Mouse (Mus musculus) erythroid progenitor cell, adult 5-6 weeks (primary cell): ENCODE measurements around the gene Mier1. TPM values are rescaled to one million over a fixed set of nuclear protein-coding genes. Genes with fewer than 3 reads are reported as not detected.

Experiments used
- ATAC-seq: replicated peaks from 2 replicates; pipeline ENCODE4 v1.8.0; 2016; ENCODE audit warnings: moderate number of reproducible peaks, mild to moderate bottlenecking, moderate TSS enrichment, inconsistent platforms; ENCODE audit not compliant: poor library complexity, low FRiP score, severe bottlenecking
- total RNA-seq, 2 experiments: library from RNA; stranded (forward) in 1 of 2; stranded (reverse) in 1 of 2; fragments of 150-400 nt in 1 of 2; fragments of 186-747, 209-891 nt in 1 of 2; gene quantifications; 2 replicates each; pipeline versions ENCODE4 v1.2.3 to v1.2.4; 2015 to 2017; ENCODE audit warnings: low replicate concordance in 2 of 2

The Mier1 gene
- total RNA-seq (2015; ENCODE audit: low replicate concordance) (134 and 164 TPM in 2 replicates), total RNA-seq (2017; ENCODE audit: low replicate concordance) (151 and 175 TPM in 2 replicates)

- ATAC-seq: peak; percentile 91
Observed at GRCm38 (mm10) chr4:103114184-103115111, at the start of gene Mier1, which contains the start of gene Wdr78. Gene Mier1 (plus strand): TSS chr4:103114390. Gene Wdr78 (minus strand): TSS chr4:103114555.

DNA sequence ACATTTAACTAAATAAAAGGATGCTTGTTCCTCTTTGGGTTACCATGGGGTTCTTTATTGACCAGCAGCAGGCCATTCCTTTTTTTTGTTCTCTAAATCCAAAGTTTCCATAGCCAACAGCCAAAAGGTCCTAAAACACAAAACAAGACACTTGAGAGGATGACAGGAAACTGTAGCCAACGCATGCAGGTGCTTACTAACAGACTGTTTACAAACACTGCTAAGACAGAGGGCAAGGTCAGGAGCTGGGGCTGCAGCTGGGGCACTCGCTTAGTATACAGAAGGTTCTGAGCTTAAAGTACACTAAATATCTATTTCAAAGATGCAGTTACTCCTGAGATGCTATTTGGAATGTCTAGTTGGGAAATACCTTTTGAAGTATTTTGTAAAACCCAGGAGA lies 49.8 kb upstream of the Mier1 start:
- no peak for ATAC-seq

GRCm38 (mm10) chr4:103064976-103065375 lies 49.2 kb upstream of the Mier1 start:
- no peak for ATAC-seq

DNA sequence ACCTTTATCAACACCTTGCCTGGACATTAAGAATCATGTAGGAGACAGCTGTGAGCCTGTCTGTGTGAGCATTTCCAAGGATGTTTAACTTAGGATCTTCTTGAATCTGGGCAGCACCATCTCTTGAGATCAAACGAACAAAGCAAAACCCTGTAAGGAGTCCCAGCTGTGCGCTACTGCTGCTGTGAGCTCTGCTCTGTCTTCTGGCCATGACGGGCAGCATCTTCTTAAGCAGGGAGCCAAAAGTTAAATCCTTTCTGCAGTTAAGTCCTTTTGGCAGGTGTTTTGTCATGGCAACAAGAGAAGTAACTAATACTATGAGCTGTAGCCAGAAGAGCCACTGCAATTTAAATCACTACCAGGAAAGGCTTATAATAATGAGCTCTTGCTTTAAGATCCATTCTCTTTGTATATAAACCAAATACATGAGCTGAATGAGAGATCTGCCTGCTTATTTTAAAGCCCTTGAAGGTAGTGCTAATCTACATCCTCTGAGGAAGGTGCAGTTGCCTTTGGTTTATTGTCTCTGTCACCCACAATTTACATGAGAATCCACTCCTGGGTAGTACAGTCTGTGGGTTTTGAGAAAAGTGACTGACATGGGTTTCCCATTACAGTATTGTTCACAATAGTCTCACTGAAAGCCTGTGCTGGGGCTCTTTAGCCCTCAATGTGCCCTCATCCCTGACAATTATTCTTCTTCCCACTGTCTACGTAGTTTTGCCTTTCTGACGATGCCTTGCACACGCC lies 46.1 kb upstream of the Mier1 start:
- ATAC-seq: no peak

GRCm38 (mm10) chr4:103070631-103071030 lies 43.6 kb upstream of the Mier1 start:
- no peak for ATAC-seq

DNA sequence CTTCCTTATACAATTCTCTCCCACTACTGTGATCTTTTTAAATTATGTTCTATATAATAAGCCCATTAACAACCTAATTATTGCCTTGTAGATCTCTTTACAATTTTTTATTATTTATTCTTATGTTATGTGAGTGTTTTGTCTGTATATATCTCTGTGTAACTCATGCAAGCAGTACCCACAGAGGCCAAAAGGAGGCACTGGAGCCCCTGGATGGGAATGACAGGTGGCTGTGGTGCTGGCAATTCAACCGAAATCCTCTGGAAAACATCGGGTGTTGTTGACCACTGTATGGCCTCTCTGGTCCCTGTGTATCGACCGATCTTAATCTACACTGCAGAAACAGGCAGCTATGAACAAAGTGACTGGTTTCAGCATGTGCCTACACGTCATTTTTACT lies 29.0 kb upstream of the Mier1 start:
- ATAC-seq: no peak

- ATAC-seq: no peak
Observed at GRCm38 (mm10) chr4:103095921-103096320, 18.3 kb upstream of the Mier1 start.

DNA sequence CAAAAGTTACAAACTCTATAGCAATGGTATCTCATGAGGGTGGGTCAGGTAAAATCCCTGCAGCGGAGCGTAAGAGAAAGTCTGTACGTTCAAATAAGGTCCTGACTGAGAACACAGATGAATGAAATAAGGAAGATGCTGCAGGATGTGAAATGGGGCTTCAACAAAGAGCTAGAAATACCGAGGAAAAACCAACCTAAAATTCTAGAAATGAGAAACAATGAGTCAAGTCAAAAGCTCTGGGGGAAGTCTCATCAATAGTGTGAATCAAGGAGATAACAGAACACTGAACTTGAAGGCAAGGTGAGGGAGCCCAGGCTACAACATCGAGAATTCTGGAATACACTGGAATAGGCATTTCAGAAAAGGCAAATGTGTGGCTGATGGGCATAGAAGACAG lies 15.7 kb upstream of the Mier1 start:
- ATAC-seq: no peak

GRCm38 (mm10) chr4:103112651-103113050 lies 1.5 kb upstream of the Mier1 start:
- ATAC-seq: no peak

DNA sequence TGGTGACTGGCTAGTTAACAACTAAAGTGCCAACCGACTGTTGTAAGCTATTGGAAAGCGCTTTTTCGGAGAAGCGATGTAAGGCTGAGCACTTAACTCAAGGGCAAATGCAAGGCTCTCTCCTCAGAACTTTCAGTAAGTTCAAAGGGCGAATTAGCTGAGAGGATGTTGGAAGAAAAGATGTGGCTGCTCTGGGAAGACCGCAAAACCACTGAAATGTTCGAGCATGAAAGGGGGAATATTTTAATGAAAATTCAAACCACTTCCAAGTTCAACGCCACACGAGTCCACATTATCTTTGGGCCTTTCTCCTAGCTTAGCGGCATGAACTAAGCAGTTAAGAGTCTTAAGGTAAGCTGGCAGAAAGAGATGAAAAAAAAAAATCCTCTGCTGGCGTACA lies 788 bp upstream of the Mier1 start:
- no peak for ATAC-seq

DNA sequence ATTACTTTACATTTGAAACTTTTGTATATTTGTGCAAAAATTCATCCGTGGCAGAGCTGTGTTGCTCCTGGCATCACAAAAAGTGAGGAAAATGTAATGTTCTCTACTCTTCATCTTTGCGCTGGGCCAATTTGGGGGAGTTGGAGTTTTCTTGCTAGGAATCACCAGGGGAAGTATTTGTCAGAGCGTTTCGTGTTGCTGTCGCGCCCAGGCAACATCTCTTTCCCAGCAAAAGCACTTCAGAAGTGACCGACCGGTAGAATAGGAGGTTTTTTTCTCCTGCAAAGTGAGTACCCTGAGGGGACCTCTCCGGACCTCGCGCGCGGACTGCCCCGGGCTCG lies 4.7 kb downstream of the Mier1 start:
- ATAC-seq: no peak

DNA sequence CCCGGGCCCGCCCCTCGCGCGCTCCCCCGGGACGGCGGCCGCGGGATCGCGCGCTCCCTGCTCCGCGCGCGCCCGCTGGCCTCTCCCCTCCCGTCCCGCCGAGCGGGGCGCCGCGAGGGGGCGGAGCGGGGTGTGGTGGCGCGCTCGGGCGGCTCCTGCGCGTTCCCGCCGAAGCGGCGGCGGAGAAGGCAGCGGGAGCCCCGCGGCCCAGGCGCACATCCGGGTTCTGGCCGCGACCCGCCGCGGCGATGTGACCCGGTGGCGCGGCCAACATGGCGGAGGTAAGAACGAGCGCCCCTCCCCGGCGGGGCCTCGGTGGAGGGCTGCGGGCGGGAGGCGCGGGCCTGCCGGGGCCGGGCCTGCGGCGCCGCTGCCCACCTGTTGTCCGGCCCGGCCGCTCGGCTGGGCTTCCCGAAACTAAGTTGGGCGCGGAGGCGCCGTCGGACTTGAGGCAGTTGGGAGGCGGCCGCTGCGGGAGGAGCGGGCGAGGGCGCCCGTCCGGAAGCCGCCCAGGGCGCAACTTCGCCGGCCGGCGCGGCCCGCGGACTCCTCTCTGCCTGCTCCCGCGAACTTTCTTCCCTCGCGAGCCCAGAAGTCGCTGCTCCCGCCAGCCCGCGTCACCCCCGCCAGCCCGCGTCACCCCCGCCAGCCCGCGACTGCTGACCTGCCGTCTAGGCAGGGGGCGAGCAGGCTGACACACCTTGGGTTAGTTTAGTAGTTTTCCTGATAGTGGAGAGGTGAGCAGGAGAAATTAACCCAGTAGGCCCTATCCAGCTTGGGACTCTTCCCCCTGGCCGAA lies 5.2 kb downstream of the Mier1 start:
- ATAC-seq: peak; percentile 49

DNA sequence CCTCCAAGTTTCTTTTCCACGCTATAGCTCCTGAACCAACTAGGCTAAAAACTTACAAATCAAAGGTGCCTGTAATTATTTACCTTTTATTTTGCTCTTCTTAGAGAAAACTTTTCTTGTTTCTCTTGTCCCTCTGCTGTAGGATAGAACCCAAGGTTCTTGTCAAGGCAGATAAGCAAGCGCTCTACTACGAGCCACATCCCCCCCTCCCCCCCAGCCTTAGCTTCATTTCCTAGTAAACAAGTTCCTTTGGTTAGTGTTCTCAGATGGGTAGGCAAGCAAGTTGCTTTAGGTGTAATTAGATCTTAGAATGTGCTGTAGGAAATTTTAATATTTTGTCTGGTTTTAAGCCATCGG lies 5.8 kb downstream of the Mier1 start:
- ATAC-seq: peak; percentile 44

DNA sequence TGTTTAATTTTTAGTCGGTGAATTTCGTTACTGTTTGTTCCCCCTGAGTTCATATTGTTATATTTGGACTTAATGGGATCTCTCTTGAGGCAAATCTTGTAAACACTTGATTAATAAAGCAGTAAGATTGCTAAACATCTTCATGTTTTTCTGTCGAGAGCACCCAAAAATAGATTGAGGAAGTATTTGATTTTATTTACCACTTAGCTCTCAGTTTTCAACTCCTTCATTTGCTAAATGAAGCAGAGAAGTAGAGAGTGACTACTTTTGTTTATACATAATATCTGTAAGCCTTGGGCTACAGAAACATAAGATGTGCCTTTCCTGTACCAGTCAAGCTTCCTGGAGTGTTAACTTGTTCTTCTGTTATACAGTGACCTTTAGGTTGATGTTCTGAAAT lies 6.2 kb downstream of the Mier1 start:
- no peak for ATAC-seq

GRCm38 (mm10) chr4:103120874-103121389 lies 6.7 kb downstream of the Mier1 start:
- peak; percentile 49 for ATAC-seq

DNA sequence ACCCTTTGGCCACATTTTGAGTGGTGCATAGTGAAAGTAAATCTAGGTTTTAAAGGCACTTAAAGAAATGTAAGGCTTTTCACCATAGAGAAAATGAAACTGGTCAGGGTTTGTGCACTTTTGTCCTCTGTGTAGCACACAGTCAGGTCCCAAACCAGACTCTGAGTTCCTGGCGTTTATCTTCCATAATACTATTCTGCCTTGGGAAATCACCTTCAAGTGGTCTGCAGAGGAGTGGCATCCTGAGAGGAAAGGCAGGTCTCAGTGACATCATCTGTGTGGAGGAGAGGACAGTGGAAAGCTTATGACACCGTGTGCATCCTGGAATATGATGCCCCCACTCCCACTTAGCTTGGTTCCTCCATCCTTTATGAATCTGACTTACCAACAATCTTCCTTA lies 8.9 kb downstream of the Mier1 start:
- 0 out of 2 replicates have a peak, but pooled peaks have one; percentile 32 for ATAC-seq

DNA sequence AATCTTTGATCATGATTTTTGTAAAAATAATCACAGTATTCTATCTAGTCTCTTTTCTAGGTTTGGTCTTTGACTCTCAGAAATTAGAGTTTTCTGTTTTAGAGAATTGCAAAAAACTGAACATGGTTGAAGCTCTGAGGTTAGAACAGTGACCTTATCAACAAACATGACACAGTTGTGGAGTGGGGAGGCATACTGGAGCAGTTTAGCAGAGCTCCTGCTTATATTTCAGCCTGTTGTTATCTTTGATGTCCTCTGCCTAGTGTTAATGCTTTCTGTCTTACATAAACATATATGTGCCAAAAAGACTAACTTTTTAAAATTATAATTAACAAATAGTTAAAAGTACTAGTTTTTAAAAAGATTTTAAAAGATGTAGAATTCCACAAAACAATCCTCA lies 9.4 kb downstream of the Mier1 start:
- ATAC-seq: no peak

DNA sequence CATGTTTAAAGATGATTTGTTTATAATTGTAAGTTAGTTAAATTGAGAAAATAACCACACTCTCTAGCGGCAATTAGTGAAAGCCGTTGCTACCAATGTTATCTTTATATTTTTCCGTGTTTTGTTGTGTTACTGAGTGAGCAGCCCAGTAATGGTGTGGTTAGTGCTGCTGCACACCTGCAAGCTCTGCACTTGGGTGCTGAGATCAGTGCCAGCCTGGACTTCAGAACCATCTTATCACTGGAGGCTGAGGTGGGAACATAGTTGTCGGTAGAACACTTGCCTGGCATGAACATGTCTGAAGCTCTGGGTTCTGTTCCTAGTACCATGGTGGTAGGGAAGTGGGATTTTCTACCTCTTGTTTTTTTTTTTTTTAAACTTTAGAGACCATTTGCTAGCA lies 12.3 kb downstream of the Mier1 start:
- no peak for ATAC-seq

DNA sequence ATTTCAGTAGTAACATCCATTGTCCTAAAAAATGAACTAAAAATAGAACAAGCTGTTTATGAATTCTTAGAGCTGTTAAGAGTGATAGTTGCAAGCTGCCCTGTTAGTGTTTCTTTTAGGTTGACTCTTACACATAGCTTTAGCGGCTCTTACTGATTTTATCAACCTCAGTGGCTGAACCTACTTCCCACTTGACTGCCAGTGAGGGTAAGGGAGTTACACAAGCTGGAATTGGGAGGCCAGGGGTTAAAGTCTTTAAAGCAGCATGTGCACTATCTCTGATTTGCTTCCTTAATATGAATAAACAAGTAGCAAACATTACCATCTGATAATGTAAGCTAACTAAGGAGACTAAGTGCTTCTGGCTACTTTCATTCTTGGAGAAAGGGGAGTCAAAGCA lies 22.8 kb downstream of the Mier1 start:
- no peak for ATAC-seq

DNA sequence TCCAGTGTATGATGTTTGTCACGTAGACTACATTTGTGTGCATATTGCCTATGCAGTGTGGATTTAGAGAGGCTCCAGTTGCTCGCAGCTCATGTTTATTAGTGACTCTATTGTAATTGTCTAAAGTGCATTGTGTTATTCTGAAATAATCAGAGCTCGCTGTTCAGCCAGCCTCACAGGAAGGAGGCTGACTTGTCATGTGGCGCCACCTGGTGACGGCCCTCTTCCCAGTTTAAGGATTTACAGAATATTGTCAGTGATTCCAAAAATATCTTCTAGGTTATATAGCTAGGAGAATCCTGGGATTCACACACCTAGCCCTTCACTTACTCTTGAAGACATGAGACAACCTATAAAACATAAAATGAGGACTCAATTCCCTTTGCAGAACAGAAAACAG lies 32.1 kb downstream of the Mier1 start:
- 0 out of 2 replicates have a peak, but pooled peaks have one; percentile 56 for ATAC-seq
